Mouse (Mus musculus) layer of hippocampus, postnatal 36 days (tissue): ENCODE results near the gene Spata18. TPM values are rescaled to one million over a fixed set of nuclear protein-coding genes. Genes with fewer than 3 reads are reported as not detected.

Experiments used
- DNase-seq, 2 experiments: peaks; one replicate each; pipeline ENCODE4 v3.0.0; 2022
- total RNA-seq, 2 experiments: library from RNA; stranded (reverse); gene quantifications; 2 replicates each; pipeline ENCODE4 v1.2.3; 2021

Gene Spata18
- total RNA-seq, 2 experiments from 2014 or later: 0.45 to 1.2 TPM

- DNase-seq: no peak
These were observed 70.6 kb downstream of the Spata18 start for GRCm38 (mm10) chr5:73721682-73722282.

DNA sequence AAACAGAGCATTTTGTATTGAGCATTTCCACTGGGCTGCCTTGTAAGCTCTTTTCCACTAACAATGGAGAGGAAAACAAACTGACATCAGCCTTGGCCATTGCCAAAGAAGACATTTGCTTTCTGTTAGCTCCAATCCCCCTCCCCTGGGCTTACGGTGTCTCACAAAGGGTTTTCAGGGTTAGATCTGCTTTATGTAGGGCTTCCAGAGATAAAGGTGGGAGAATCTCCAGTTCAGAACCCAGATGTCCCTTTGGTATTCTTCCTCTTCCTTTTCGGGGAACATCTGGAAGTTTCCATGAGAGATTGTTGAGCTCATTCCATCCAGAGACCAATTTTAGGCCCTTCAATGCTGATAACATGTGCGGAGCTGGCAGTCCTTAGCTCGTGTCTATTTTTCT lies 74.8 kb downstream of the Spata18 start:
- DNase-seq: no peak

DNA sequence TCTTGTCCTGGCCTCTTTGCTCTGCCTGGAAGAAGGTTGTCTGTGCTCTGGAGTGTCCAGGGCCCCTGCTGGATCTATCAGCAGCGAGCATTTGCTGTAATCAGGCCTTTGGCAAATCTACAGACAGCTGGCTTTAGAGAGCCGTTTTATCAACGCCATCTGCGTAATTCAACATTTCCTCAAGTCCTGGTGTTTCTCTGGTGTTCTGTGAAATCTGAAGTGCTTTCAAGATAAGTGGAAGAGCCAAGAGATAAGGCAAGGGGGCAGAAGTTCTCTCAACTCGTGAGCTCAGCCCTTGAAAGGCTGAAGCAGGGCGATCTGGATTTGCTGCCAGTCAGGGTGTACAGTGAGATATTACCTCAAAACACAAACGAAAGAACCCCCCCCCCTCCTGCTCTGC lies 77.5 kb downstream of the Spata18 start:
- no peak for DNase-seq

Other genes with a start within 250 kb of the Spata18 start
- under 1 TPM; 0.48 to 0.82 TPM for gene Cwh43, start 245.3 kb upstream of the Spata18 start, total RNA-seq
- 100 to 1,000 TPM; 123 to 131 TPM for gene Dcun1d4, start 170.4 kb upstream of the Spata18 start, total RNA-seq
- gene Lrrc66, start 18.9 kb upstream of the Spata18 start, total RNA-seq: not detected
- 10 to 100 TPM; 48.7 to 51.7 TPM for gene Sgcb, start 3.6 kb upstream of the Spata18 start, total RNA-seq